Mouse (Mus musculus) cerebellum, adult 11-12 months (tissue): ENCODE data around the gene Mmgt2.

Experiments
- DNase-seq: peaks from one replicate; pipeline ENCODE4 v3.0.0; 2022

Gene Mmgt2

DNA sequence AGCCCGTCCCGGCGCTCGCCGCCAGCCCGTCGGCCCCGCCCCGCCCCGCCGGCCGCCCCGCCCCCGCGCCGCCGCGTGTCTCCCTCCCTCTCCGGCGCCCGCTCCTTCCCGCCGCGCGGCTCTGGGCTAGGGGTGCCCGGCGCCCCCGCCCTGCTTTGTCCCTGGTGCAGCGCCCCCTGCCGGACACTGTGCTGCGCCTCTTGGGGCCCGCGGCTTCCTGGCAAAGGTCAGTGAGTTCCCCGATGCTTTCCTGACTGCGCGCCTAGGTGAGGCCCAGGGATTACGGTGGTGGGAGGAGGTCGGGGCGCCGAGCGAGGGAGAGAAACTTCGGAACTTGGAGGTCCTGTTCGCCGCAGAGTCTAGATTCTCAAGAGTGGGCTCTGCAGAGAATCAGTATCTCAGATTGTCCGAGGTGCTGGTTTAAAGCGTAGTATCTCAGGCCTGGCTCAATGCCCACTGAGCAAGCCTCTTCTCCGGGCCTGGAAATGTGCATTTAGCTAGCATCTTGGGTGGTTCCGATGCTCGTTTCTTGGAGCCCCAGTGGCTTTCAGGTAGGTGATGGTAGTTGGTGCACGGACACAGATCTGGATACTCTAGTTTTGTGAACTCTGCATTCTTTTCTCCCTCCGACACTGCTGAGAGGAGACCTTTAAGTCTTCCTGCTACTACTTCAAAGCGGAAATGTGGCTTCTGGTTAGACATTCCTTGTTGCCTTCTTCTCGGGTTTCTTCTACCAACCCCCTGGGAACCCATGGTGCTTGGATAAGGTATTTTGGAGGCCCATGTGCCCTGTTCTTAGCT is at the start of gene Mmgt2:
Mmgt2 (plus strand) TSS at position 74 of the 801 bp plus-strand sequence.
- peak; percentile 82 for DNase-seq

- peak; percentile 45 for DNase-seq
Measured at GRCm38 (mm10) chr11:62601732-62602618, 46.5 kb upstream of the Mmgt2 start.

DNA sequence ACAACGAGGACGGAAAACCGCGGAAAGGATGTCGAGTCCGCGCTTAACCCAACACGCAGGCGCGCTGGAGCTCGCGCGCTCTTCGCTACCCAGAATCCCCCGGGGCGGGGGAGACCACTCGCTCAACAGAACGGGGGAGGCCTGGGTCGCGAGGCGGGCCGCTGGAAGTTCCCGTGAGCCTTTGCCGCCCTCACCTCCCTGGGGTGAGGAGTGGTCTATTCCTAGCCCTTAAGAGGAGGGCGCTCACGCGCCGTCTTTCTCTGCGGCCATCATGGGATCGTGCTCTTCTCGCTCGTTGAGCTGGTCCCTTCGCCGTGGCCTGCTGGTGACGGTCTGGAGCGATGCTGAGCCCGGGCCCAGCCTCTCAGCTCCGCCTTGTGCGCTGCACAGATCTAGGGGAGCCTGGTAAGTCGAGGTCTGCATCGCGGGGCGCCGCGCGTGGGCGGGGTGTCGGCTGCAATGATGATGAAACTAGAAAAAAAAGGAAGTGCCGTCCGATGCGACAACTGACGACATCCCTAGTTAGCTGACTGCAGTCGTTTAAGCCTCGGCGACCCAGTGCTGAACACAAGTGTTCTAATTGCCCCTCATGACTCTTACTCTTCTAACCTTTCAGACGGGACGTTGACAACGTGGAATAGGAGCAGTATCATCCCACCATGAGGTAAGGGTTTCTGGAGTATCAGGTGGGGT is 45.7 kb upstream of the Mmgt2 start:
- DNase-seq, result peak; percentile 98

DNA sequence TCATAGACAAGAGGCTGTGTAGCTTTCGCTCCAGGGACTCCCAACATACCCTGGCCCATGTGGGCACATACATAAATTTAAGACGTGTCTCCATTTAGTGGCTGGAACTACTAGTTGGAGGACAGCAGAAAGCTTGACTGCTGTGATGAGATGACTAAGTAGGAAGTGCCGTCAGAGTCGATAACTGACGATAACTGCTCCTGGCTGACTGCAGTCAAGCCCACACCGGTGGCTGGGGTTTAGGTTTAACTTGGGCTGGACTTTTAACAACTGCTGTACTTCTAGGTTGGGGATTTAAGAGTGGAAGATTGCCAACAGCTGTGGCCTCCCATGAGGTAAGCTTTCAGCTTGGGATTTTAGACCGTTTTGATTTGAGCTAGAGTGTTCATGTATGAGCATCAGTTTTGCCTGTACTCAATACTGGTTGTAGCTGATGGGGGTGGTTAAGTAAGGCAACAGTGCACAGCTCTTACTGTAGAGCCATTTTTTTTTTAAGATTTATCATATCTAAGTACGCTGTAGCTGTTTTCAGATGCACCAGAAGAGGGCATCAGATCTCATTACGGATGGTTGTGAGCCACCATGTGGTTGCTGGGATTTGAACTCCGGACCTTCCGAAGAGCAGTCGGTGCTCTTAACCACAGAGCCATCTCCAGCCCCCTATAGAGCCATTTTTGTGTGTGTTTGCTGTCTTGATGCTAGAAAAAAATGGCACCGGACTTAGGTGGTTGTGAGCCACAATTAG is 45.0 kb upstream of the Mmgt2 start:
- peak; percentile 56 for DNase-seq

DNA sequence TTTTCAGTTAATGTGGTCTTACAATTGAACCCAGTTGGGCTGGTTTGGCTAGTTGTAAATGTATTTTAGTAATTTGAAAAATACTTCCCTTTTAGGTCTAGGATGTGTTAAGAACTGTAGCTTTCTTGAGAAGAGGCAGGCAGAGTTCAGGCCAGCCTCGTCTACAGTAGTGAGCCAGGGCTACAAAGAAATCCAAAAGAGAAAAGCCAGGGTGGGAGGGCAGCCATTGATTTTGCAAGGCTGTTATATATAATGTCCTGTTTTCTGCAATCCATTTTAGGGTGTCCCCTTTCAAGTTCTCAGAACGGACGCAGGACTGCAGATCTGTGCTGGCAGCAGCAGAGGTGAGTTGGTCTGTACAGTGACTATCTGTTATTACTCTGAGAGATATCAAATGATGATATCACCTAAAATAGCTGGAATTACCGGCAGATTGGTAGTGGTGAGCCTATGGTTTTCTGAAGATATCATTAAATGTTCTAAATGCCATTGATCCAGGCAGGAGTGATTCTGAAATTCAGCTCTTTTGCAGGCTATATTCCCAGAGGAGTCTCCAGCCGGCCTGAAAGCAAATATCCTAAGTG is 44.2 kb upstream of the Mmgt2 start:
- DNase-seq, result no peak

- DNase-seq, result peak; percentile 28
Measured at GRCm38 (mm10) chr11:62604886-62605618, 43.4 kb upstream of the Mmgt2 start.

GRCm38 (mm10) chr11:62605619-62606298 is 42.7 kb upstream of the Mmgt2 start:
- DNase-seq, result peak; percentile 39

DNA sequence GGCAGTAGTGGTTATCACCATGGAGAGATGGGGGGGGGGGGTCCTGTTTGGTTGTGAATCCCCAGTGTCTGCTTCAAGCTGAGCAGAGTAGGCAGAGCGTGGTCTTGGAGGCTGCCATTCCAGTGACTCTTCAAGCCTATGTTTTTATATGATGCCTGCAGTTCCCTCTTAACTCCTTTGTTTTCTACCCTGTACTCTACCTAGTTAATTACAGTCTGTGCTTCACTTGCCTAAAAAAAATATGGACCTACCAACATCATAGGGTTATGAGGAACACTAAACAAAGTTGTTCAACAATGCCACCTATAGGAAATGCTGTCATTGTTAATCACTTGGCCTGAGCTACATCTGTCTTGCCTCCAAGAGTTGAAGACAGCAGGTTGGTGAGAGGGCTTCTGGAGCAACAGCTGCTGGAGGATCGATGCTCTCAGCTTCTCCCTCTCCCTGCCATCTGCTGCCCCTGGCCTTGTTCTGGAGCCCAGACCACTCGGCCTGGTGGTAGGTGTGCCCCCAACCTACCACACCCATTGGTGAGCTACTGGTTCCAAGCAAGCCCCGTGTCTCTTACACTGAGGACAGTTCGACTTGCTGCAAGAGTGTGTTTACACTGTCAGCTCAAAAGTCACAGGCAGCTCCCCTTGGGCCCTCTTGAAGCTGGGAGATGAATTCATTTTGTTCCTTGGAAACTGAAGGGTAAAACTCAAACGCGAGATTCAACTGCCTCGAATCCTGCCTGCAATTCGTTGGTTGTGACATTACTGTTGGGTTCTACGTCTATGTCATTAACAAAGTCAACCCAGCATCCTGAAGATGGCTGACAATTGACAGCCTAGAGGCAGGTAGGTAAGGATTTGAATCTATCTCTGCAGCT is 41.9 kb upstream of the Mmgt2 start:
- no peak for DNase-seq

GRCm38 (mm10) chr11:62607170-62607951 is 41.1 kb upstream of the Mmgt2 start:
- no peak for DNase-seq

DNA sequence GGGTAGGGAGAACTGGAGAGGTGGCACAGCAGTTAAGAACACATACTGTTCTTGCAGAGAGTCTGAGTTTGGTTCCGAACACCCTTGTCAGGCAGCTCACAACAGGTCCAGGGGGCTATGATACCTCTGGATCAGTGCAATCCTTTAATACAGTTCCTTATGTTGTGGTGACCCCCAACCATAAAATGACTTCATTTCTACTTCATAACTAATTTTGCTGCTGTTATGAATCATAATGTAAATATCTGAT is 40.6 kb upstream of the Mmgt2 start:
- DNase-seq, result no peak

- DNase-seq, result no peak
Measured at GRCm38 (mm10) chr11:62608826-62609675, 39.4 kb upstream of the Mmgt2 start.

- DNase-seq, result no peak
Measured at GRCm38 (mm10) chr11:62610304-62610703, 38.2 kb upstream of the Mmgt2 start.

- DNase-seq, result no peak
Measured at GRCm38 (mm10) chr11:62612604-62613003, 35.9 kb upstream of the Mmgt2 start.

DNA sequence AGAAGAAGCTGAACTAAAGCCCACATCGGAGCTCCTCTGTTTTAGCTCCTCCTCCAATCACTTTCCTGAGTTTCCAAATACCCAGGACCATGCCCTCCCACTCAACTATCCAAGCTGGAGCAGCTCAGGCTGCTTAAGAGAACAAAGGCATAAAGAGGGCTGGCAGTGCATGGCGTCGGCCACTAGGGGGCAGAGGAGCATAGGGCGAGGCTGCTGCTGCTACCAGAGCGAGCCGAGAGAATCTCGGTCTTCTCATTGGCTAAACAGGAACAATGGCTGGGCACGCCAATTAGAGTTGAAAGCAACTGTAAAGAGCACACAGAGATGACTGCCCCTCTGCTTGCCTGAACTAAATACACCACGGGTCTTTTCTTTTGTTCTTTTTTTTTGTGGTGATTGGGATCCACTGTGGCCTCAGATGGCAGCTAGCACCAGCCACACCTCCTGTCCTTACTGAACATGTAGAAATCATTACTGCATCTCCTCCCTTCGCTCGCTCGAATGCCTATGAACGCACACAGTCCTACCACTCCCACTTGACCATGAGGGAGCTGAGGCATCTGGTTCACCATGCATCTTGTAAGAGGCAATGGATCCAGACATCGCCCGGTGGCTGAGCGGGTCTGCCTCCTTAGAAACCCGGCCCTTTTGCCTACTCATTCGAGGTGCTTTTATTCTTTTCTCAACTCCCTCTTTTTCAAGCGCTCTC is 34.7 kb upstream of the Mmgt2 start:
- DNase-seq, result peak; percentile 86

DNA sequence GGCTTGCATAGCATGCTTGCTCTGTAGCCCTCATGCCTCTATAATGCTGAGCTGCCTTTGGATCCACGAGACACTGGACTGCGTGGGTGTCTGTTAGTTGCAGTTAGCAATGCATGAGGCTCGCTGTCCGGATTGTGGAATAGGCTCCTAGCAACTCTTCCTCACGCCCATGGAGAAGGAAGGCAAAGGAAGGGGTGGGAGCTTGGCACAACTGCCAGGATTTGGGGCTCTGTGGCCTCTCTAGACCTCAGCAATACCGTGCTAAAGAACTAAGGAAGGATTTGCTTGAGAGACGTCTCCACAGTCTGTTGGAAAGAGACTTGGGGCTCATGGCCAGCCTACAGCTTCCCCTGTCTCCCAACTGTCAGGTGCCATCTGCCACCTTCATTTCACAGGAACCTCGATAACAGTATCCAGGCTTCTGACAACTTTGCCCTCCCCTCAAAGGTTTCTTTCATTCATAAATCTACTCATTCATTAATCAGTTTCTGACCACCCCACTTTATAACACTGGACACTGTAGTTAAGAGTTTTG is 33.5 kb upstream of the Mmgt2 start:
- DNase-seq, result no peak

GRCm38 (mm10) chr11:62615456-62615855 is 33.0 kb upstream of the Mmgt2 start:
- no peak for DNase-seq

GRCm38 (mm10) chr11:62621079-62621478 is 27.4 kb upstream of the Mmgt2 start:
- DNase-seq, result no peak
